Mouse (Mus musculus): ENCODE data around the gene Gpr75.

Gene Gpr75

DNA sequence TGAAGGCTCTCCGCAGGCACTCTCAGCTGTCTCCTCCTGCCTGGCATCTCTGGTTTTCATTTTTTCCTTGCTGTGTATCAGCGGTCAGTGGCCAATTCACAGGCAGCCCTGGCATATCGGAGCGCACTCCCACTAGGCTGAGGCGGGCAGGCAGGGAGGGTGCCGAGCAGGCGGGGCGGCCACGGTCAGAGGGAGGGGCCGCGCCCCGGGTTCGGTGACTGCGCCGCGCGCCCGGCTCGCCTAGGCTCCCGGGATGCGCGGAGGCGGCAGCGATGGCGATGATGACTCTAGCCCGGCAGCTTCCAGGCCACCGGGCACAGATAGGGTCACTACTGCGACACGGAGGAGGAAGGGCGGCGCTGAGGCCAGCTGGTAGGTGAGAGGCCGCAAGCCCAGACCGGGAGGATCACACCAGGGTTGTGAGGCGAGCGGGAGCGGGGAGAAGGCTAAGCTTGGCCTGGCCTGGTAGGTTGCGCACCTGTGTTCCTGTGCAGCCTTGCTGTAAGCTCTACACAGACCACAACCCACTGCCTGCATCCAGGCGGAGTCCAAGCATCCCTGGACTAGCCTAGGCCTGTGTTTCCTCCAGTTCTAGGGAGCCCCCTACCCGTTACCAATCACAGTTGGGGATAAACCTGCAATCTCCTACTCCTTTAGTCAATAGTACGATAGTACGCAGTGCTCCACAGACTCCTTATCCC, at the start of gene Gpr75, which contains the start of gene Asb3:
Gpr75 (plus strand) TSS at position 188 of the 701 bp plus-strand sequence.
Asb3 (plus strand) TSS at position 246 of the 701 bp plus-strand sequence.
- peak; percentile 46 for DNase-seq

DNA sequence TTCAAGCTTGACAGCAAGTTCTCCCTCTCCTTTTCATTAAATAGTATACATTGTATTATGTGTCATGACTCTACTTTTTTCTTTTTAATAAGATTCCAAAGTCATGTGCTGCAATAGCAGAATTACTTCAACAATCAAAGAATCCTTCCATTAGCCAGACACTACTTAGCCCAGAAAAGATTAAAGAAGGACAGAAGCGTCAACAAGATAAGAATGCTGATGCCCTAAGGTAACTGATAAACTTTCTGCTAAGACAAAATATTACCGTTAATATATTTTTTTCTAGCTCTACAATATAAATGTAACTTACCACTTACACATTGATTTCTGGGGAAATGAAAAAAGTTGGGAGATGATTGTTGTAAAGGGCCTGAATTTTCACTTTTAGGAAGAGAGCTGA, 46.4 kb upstream of the Gpr75 start:
- DNase-seq = no peak

DNA sequence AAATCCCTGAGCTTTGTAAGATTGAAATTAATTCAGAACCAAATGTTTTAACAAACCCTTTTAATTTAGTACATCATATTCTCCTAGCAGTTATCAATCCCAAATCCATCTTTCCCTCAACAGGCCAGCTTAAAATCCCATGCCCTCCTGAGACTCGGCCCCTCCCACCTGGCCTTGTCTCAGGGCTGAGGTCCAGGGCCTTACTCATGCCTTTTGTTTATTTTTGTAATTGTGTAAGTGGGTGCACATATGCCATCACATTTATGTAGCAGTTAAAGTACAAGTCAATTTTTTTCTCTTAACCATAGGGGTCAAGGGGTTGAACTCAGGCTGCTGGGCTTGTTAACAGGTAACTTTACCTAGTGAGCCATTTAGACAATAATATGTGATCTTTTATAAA, 40.8 kb upstream of the Gpr75 start:
- no peak for DNase-seq

DNA sequence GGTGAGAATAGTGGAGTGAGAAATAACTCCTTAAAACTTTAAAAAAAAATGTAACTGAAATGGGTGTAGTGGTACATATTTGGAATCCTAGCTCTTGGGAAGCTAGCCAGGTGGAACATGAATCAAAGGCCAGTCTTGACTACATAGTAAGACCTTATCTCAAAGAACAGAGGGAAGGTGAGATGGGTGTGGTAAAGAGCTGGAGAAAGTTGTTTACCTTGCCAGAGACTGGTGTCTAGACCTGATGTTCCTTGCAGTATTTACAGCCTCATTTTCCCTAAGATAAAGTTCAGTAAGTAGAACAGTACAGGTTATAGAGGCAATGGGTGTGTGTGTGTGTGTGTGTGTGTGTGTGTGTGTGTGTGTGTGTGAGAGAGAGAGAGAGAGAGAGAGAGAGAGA, 12.7 kb upstream of the Gpr75 start:
- no peak for DNase-seq

DNA sequence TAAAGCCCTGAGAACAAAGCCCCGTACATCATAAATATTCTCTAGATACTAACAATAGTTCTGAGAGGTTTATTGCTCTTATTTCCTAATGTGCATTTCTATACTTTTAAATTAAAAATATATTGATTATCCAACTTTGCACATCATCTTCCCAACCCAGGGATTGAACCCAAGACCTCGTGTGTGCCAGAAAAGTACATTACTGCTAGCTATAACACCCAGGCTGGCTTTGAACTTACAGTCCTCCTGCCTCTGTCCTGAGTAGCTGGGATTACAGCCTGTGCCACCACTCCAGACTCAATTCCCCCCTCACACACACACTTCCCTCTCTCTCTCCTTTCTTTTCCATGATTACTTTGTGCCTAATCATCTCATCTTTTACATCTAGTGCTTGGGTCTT, 3.0 kb downstream of the Gpr75 start:
- DNase-seq = no peak

DNA sequence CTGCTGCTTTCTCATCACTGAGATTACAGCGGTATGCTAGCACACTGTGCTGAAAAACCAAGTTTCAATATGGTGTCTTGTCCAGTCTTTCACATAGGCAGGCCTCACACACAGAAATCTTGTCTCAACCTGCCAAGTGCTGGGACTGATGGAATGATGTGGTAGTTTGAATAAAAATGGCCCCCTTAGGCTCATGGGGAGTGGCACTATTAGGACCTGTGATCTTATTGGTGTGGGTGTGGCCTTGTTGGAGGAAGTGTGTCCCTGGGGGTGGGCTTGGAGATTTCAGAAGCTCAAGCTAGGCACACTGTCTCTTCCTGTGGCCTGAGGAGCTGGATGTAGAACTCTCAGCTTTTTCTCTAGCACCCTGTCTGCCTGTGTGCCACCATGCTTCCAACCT, 11.0 kb downstream of the Gpr75 start:
- no peak for DNase-seq

DNA sequence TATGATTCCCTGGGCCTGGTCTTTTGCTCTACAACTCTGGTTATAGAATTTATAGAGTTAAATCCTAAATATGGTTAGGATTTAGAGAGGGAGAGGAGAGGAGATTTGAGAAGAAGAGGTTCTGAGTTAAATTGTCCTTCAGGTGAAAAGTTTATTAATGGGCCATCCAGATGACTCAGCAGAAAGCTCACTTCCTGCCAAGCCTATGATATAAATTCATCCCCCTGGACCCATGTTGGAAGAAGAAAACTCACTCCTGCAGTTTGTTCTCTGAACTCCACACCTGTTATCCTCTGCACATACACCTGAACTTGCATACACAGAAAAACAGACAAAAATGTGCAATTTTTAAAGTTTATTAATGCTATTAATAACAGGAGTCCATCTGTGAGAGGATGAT, 14.2 kb downstream of the Gpr75 start:
- DNase-seq = no peak

DNA sequence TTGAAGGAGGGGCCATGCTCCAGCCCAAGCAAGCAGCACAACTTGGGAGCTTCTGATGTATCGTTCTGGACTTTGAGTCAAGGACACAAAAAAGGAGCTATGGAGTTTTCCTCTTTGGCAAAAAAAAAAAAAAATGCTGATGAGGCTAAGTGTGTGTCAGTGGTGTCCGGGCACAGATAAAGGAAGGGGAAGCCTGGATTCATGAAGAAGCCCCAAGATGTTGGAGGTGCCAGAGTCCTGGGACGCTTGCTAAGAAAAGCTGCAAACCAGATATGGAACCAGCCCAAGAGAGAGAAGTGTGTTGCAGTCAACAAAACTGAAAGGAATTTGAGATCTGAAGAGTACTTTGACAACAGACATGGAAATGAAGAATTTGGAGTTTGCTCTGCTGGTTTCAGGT, 27.2 kb downstream of the Gpr75 start:
- no peak for DNase-seq

DNA sequence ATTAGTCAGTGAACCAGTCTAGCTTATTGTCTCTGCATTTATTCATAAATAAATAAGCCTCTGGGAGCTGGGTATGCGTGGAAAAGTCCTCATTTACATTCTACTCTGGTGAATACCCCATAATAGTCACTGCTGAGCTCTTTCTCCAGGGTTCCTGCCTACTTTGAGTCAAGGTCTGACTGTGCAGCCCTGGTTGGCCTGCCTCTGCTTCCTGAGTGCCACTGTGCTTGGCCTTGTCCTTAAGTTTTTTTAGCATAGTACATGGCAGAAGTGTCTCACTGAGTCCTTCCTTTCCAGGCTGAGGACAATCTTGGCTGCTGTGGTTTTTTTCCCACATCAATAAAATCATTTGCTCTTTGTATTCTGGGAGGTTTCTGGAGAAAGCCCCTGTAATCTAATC, 35.5 kb downstream of the Gpr75 start:
- DNase-seq = no peak

DNA sequence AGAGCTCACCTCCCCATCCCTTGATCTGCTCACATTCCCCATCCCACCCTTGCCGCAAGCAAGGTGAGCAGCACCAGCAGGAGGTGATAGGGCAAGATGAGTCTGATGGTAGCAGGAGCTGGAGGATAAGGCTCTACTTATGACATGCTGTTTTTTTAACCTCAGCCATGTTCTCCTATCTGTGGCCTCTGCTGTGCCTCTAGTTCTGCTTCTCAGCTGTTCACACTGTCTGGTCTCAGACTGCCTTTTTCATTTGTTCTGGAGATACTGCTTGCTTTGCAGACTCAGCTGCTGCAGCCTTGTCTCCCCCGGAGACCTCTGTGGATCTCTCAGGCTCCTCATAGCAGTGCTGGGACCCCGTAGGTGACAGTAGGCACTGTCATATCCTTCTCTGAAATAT, 38.1 kb downstream of the Gpr75 start:
- no peak for DNase-seq

DNA sequence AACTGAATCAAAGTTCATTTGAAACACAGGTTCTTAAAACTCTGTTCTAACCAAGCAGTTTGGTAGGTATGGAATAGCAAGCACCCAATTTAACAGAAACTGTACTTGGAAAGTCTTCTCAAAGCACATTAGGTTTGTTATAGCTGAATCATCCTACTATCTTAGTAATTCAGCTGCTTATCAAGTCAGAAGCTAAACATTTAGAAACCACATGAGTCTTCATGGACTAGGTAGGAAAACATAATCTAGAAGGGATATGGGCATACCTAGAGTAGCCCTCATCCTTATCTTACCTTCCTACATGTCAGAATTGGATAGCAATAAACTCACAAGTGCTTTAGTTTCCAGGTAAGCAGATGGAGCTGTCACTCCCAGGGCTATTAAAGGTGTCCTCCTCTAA, 42.9 kb downstream of the Gpr75 start:
- DNase-seq = no peak

DNA sequence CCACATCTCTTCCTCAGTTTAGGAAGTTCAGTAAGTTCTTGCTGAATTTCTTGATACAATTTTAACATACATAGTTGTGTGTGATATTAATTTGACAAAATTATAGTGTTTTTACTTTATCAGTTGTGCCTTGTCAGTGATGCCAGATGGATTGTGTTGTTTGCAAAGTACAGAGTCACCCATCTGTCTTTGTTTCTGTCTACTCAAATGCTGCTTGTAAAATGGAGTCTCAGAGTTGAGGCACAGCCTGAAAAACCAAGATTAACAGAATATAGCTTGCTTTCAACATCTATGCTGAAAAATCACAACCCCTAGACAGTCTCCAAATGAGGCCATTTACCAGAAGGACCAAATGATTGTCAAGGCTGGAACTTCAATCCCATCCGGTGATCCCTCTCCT, 43.3 kb downstream of the Gpr75 start:
- DNase-seq = no peak

All from thymus, postnatal 4 days (tissue).